Mouse (Mus musculus): ENCODE results near the gene Hddc2.

DNA sequence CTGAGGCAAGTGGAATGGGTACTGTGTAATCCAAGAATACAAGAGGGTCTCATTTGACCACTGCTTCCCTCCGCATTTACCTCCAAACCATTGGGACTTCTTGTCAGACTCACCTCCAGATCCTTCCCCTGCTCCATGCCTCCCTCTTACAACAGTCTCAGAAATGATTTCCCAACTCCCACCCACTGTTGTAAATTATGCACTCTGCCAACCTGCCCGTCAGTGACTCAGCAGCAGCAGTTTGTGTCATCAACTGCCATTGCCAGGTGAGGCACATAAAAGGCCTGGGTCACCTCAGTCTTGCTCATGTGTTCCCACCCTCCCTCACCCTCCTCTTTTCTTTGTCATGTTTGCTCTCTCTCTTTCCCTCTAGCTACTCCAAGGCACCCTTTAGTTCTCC lies 41.0 kb downstream of the Hddc2 start:
- TF ChIP-seq CTCF (IDR thresholded peaks at IDR 0.05; ENCODE audit: low read depth, low read length) (no peak), POLR2A (IDR thresholded peaks at IDR 0.05; ENCODE audit: extremely low read depth, insufficient read depth, low read length) (no peak)
